Mouse (Mus musculus) hindbrain, embryonic 12.5 days (tissue): ENCODE data around the gene Klk1b5. TPM values are rescaled to one million over a fixed set of nuclear protein-coding genes. Genes with fewer than 3 reads are reported as not detected.
"Not testable (repeated sequence)": the region's sequence is repeated elsewhere in the genome, so short reads cannot be mapped to it uniquely, and the experiment has no call there.

Source experiments
- ATAC-seq: fragments of 200-750 bp; cut with Nextera tagmentation; 2 replicates; pipeline ENCODE4 v1.8.0; 2017; ENCODE audit warnings: moderate TSS enrichment; ENCODE audit not compliant: low FRiP score
- H3K27ac ChIP-seq: fragments of 300-500 bp; sonication (generic); 2 replicates; pipeline ENCODE4 v1.5.1; 2016; ENCODE audit warnings: mild to moderate bottlenecking
- H3K27me3 ChIP-seq: fragments of 300-500 bp; sonication (generic); 2 replicates; pipeline ENCODE4 v1.6.1; 2016; ENCODE audit warnings: mild to moderate bottlenecking
- H3K36me3 ChIP-seq: fragments of 300-500 bp; sonication (generic); 2 replicates; pipeline ENCODE4 v1.6.1; 2016; ENCODE audit warnings: mild to moderate bottlenecking
- H3K4me1 ChIP-seq: fragments of 300-500 bp; sonication (generic); 2 replicates; pipeline ENCODE4 v1.6.1; 2016
- H3K4me2 ChIP-seq: fragments of 300-500 bp; sonication (generic); replicated peaks from 2 replicates; pipeline ENCODE4 v1.6.1; 2016; ENCODE audit warnings: mild to moderate bottlenecking
- H3K4me3 ChIP-seq: fragments of 300-500 bp; sonication (generic); 2 replicates; pipeline ENCODE4 v1.5.1; 2016; ENCODE audit warnings: mild to moderate bottlenecking
- H3K9ac ChIP-seq: fragments of 300-500 bp; sonication (generic); 2 replicates; pipeline ENCODE4 v1.6.1; 2016; ENCODE audit warnings: mild to moderate bottlenecking, moderate library complexity
- H3K9me3 ChIP-seq: fragments of 300-500 bp; sonication (generic); replicated peaks from 2 replicates; pipeline ENCODE4 v1.6.1; 2016; ENCODE audit warnings: mild to moderate bottlenecking
- WGBS: fragments of 180-500 bp; shearing (Covaris S2); methylation state at CpG from one replicate; pipeline ENCODE4 v1.1.7; 2016; 5-methylcytosine and 5-hydroxymethylcytosine counted together
- polyA plus RNA-seq: library from polyadenylated mRNA; unstranded; fragments of >200 nt; fragmentation: Nextera tagmentation; extraction: Ambion mirVana; gene quantifications from 2 replicates; pipeline ENCODE4 v1.2.1, GENCODE M21; 2016

The Klk1b5 gene
- polyA plus RNA-seq, 1 experiment from 2014 or later = not detected

DNA sequence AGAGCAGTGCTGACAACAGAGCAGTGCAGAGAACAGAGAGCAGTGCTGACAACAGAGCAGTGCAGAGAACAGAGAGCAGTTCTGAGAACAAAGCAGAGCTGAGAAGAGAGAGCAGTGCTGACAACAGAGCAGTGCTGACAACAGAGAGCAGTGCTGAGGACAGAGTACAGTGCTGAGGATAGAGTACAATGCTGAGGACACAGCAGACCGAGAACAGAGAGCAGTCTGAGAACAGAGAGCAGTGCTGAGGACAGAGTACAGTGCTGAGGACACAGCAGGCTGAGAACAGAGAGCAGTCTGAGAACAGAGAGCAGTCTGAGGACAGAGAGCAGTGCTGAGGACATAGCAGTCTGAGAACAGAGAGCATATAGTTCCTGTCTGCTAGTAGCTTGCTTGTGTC, 25.0 kb downstream of the Klk1b5 start:
- Histone ChIP-seq H3K27me3 (no peaks in the 10 kb centered on the region), H3K4me2 (no peak overlapping the region), H3K4me3 (no peak overlapping the region), H3K4me1 (peaks cover 5% of the 10 kb centered on the region), H3K9ac (no peak overlapping the region), H3K27ac (no peak overlapping the region), H3K36me3 (no peaks in the 10 kb centered on the region), H3K9me3 (0 out of 2 replicates have a peak, but pooled peaks cover 2% of the 10 kb centered on the region)
- WGBS = 45% methylated on average over 1 of the region's 1 CpGs
- ATAC-seq = no peak

DNA sequence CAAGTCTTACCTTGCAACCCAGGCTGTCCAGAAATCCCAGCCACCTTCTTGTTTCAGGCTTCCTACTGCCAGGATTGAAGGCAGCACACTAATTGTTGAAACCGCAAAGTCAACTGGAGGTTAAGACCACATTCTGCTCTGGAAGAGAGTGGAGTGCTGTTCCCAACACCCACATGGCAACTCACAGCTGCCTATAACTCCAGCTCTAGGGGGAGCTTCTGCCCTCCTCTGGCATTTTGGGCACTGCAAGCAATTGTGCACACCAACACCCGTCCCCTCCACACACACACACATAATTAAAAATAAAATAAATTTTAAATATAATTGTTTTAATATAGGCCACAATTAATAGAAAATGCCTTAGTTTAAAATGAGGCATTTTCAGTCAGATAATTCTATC, 25.4 kb downstream of the Klk1b5 start:
- no peaks in the 10 kb centered on the region for H3K27me3 ChIP-seq
- H3K4me3 ChIP-seq = no peak overlapping the region
- ATAC-seq = no peak
- H3K4me2 ChIP-seq = no peak overlapping the region
- no peak overlapping the region for H3K9ac ChIP-seq
- WGBS = 66% methylated on average over 2 of the region's 2 CpGs
- H3K9me3 ChIP-seq = 0 out of 2 replicates have a peak, but pooled peaks cover 2% of the 10 kb centered on the region
- H3K36me3 ChIP-seq = no peaks in the 10 kb centered on the region
- no peak overlapping the region for H3K27ac ChIP-seq
- peaks cover 5% of the 10 kb centered on the region for H3K4me1 ChIP-seq

DNA sequence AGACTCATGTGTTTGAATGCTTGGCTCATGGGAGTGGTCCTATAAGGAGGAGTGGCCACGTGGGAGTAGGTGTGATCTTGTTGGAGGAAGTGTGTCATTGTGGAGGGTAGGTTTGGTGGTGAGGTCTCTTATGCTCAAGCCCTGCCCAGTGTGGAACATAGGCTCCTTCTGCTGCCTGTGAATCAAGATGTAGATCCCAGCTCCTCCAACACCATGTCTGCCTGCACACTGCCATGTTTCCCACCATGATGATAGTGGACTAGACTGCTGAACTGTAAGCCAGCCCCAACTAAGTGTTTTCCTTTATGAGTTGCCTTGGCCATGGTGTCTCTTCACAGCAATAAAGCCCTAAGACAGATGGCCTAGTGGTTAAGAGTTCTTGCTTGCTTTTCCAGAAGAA, 28.3 kb downstream of the Klk1b5 start:
- 40% methylated on average over 1 of the region's 1 CpGs for WGBS
- Histone ChIP-seq H3K4me2 (no peak overlapping the region), H3K4me1 (peaks cover 20% of the 10 kb centered on the region), H3K4me3 (no peak overlapping the region), H3K9me3 (0 out of 2 replicates have a peak, but pooled peaks cover 2% of the 10 kb centered on the region), H3K27me3 (no peaks in the 10 kb centered on the region), H3K36me3 (peaks cover 7% of the 10 kb centered on the region), H3K27ac (no peak overlapping the region), H3K9ac (no peak overlapping the region)
- no peak for ATAC-seq

DNA sequence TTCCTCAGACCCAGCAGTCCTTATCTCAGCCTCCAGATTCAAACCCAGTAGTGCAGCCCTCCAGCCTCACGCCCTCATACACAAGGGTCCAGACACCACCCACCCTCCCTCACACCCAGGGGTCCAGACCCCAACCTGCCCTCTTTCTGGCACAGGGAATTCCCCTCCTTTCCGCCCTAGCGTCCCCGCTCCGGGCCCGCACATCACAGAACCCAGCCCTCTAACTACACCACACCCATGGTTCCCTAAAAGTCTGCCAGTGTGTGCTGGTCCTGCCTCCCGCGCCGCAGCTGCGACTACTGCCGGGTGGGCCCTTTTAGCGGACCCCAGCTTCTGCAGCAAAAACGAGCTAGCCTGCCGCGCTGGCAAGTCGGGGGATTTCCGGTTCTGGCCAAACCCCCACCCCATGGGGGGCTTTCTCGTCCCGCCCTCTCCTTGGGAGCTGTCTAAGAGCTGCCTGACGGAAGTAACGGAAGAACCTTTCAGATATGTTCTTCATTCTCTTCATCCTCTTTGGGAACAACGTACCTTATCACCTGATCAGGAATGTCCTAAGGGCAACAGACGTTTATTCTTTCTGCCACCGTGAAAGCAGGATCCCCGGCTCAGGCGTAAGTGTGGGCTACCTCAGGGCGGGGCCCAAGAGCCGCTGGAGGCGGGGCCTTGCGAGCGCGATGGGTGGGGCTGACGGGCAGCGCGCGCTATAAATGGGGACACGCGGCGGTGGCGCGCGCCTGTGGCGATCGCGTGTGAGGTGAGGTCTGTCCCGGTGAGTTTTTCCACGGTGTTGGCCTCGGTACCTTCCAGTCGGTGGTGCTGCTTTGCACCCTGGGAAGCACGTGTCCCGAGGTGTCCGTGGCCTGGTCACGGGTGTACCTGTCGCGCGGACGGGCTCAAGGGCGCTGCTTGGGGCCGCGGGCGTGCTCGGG, 30.6 kb downstream of the Klk1b5 start, which contains the start of the genes 1700028J19Rik and 2410002F23Rik:
TSS of gene 1700028J19Rik (minus strand) at position 641 of the 929 bp plus-strand sequence.
TSS of gene 2410002F23Rik (plus strand) at position 668 of the 929 bp plus-strand sequence.
- ATAC-seq = peak; percentile 87
- Histone ChIP-seq H3K4me2 (peak within 1 kb of the TSS; percentile 78), H3K4me1 (peaks cover 26% of the 10 kb centered on the region), H3K36me3 (peaks cover 29% of the 10 kb centered on the region), H3K9ac (peak within 1 kb of the TSS; percentile 92), H3K9me3 (0 out of 2 replicates have a peak, but pooled peaks cover 2% of the 10 kb centered on the region), H3K4me3 (peak within 1 kb of the TSS; percentile 88), H3K27me3 (no peaks in the 10 kb centered on the region), H3K27ac (peak within 1 kb of the TSS; percentile 92)
- under 1% methylated on average over 62 of the region's 62 CpGs for WGBS

DNA sequence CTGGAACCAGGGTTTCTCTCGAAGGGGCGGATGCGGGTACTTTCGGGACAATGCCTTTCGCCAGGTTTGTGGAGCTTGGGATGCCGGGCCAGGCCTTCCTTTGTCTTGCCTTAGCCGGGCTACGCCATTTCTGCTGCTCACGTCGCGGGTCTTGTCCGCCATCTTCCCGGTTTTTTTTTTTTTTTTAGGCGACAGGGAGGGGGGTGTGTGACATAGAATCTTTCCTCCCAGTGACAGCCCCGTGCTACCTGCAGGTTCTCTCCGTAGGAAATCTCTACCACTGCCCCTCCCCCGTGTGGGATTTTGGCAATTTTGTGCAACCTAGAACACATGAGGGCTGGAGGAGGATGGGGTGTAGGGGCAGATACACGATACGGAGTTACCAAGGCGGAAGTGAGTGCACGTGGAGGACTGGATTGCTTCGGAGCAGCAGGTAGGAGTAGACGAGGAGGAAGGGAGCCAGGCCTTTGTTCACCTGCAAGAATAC, 31.3 kb downstream of the Klk1b5 start:
- Histone ChIP-seq H3K4me1 (peaks cover 26% of the 10 kb centered on the region), H3K4me2 (peak overlapping the region; percentile 78), H3K36me3 (peaks cover 33% of the 10 kb centered on the region), H3K4me3 (peak overlapping the region; percentile 88), H3K27ac (peak overlapping the region; percentile 92), H3K27me3 (no peaks in the 10 kb centered on the region), H3K9me3 (0 out of 2 replicates have a peak, but pooled peaks cover 2% of the 10 kb centered on the region), H3K9ac (peak overlapping the region; percentile 92)
- ATAC-seq = peak; percentile 32; the same call in 1 of the 2 replicates
- 0% methylated on average over 23 of the region's 23 CpGs for WGBS

DNA sequence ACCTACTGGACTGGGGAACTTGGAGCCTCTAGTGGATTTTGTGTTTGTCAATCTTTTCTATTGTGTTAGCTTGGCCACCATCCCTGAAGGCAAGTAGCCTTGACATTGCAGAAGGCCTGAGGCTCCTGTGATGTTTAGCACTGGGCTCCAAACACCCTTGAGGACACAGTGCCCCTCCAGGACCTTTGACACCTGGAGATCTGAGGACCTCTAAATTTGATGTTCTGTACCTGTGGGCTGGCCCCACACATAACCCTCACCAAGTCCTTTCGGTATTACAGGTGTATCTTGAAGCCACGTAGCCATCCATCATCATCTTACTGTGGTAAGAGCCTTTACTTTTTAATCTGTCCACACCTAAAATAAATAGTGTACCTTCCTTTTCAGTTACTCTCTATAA, 32.2 kb downstream of the Klk1b5 start:
- Histone ChIP-seq H3K4me2 (peak overlapping the region; percentile 78), H3K36me3 (peaks cover 43% of the 10 kb centered on the region), H3K27me3 (no peaks in the 10 kb centered on the region), H3K9ac (peak overlapping the region; percentile 92), H3K27ac (no peak overlapping the region), H3K9me3 (0 out of 2 replicates have a peak, but pooled peaks cover 2% of the 10 kb centered on the region), H3K4me3 (peak overlapping the region; percentile 88), H3K4me1 (peaks cover 26% of the 10 kb centered on the region)
- ATAC-seq = no peak
- 96% methylated on average over 2 of the region's 2 CpGs for WGBS

DNA sequence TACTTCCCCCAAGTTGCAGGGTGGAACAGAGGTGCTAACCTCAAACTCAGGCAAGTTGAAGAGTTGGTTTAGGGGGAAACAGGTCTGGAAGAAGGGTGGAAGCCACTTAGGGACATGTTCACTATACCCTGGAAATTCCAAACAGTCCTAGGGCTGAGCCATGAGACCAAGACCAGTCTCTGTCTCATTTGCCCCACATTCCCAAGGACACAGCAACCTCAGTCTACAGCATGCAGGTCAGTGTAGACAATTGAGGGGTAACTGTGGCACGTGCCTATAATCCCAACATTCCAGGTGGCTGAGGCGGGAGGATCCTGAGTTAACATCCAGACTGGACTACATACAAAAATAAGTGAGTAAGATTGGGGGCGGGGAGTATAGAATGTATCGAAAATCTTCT, 33.5 kb downstream of the Klk1b5 start:
- 90% methylated on average over 4 of the region's 4 CpGs for WGBS
- H3K9ac ChIP-seq = no peak overlapping the region
- H3K4me1 ChIP-seq = peaks cover 26% of the 10 kb centered on the region
- no peaks in the 10 kb centered on the region for H3K27me3 ChIP-seq
- no peak overlapping the region for H3K27ac ChIP-seq
- H3K4me2 ChIP-seq = no peak overlapping the region
- no peak for ATAC-seq
- no peak overlapping the region for H3K4me3 ChIP-seq
- H3K9me3 ChIP-seq = no peaks in the 10 kb centered on the region
- H3K36me3 ChIP-seq = peaks cover 53% of the 10 kb centered on the region

DNA sequence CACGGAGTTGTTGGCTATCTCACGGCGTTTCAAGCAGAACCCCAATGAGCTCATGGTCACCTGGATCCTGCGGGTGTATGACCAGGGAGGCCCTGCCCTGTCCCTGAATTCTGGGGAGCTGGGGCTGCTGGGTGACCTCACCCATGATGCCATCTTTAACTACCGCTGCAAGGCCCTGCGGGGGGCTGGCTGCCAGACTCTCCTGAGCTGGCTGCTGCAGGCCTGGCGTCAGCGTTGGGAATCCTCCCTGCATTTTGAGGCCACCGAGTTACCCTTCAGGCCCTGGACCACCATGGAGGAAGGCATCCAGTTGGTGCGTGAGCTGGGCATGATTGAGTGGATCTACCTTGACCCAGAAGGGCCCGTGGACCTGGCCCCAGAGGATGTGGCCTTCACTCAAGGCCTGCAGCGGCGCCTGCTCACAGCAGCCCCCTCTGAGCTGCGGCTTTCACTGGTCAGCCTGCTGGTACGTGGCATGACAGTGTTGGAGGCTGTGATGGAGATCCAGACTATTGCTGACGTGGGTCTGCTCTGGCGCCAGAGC, 35.1 kb downstream of the Klk1b5 start:
- not testable (repeated sequence) for H3K4me3 ChIP-seq, H3K27ac ChIP-seq, H3K9me3 ChIP-seq, ATAC-seq, H3K9ac ChIP-seq, H3K4me2 ChIP-seq, H3K27me3 ChIP-seq
- Histone ChIP-seq H3K36me3 (peaks cover 59% of the 10 kb centered on the region), H3K4me1 (peaks cover 21% of the 10 kb centered on the region)
- WGBS = 90% methylated on average over 17 of the region's 17 CpGs

DNA sequence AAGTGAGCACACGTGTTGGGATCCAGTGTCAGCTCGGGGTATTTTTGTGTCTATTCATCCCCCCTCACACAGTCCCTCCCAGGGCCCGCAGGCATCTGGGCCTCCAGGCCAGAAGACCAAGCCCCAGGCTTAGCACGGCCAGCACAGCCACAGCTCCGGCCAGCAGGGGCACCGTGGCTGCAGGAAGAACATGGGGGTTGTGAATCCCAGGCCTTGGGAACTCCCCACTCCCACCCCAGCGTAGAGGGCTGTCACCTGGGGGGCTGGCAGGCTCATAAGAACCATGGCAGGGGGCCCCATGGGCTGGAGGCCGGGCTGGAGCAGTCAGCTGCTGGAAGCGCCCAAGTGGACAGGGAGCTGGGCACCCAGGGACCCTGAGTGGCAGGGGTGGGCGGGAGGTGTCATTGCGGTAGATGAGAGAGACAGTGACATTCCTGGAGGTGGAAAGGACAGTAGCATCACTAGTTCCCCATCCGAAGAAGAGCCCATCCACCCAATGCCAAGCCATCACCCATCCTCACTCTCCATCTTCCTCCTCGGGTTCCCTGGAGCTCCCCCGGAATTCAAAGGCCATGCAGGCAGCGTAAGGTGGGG, 37.4 kb downstream of the Klk1b5 start:
- Histone ChIP-seq H3K27ac (no peak overlapping the region), H3K4me2 (no peak overlapping the region), H3K4me3 (no peak overlapping the region), H3K4me1 (peaks cover 14% of the 10 kb centered on the region), H3K27me3 (no peaks in the 10 kb centered on the region), H3K9me3 (no peaks in the 10 kb centered on the region), H3K36me3 (peaks cover 59% of the 10 kb centered on the region), H3K9ac (no peak overlapping the region)
- WGBS = 60% methylated on average over 15 of the region's 15 CpGs
- ATAC-seq = 0 out of 2 replicates have a peak, but pooled peaks have one; percentile 14

DNA sequence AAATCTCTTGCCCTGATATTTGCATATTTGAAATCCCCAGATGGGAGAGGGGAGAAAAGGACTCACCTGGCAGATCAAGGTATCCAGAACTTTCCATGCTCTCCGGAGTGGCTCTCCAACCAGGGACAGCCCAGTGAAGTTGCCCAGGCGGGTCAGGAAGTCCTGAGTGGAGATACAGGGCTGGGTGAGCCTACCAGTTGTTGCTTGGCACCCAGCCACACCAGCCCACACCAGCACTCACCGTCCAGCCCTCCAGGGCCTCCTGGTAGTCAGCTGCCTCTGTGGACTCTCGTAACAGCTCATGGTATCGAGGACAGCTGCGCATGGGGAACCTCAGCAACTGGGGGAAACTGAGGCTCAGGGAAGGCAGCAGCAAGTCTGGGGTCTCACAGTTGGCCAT, 39.2 kb downstream of the Klk1b5 start:
- H3K9ac ChIP-seq = no peak overlapping the region
- H3K4me1 ChIP-seq = no peaks in the 10 kb centered on the region
- H3K4me3 ChIP-seq = no peak overlapping the region
- H3K27ac ChIP-seq = no peak overlapping the region
- H3K4me2 ChIP-seq = no peak overlapping the region
- no peaks in the 10 kb centered on the region for H3K27me3 ChIP-seq
- 92% methylated on average over 6 of the region's 6 CpGs for WGBS
- peaks cover 43% of the 10 kb centered on the region for H3K36me3 ChIP-seq
- ATAC-seq = no peak
- no peaks in the 10 kb centered on the region for H3K9me3 ChIP-seq

DNA sequence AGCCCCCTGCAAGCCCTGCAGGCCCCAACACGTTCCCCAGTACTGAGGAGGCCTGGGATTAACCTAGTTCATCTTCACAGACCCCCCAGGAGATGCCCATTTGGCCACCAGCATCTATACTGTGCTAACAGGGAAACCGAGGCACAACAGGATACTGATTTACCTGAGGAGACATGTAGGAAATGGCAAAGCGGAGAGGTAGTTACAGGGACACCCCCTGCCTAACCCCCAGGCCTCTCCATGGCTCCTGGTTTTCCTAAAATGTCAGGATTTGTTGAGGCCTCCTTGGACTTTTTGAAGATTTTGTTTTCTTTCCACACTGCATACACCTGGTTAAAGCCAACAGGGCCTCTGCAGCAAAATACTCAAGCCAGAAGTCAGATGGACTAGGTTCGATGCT, 41.5 kb downstream of the Klk1b5 start, which contains the start of gene Acp4:
TSS of gene Acp4 (minus strand) at position 101 of the 400 bp plus-strand sequence.
- no peak for ATAC-seq

DNA sequence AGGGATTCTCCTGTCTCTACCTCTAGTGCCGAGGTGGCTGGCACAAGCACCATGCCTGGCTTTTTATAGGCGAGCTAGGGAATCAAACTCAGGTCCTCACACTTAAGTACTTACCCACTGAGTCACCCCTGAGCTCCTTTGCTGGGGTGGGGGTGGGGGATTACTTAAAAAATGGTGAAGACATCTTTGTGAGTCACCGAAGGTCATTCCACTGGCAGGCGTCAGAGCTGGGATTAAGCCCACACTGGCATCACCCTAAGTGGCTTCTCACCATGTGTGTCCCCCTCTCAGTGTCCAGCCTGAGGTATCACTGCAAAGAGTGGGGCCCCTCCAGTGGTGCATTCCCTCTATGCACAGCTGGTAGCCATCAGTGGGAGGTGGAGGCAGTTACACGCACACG, 44.7 kb downstream of the Klk1b5 start:
- no peaks in the 10 kb centered on the region for H3K36me3 ChIP-seq
- H3K9ac ChIP-seq = no peak overlapping the region
- no peaks in the 10 kb centered on the region for H3K9me3 ChIP-seq
- peaks cover 5% of the 10 kb centered on the region; the same call in 1 of the 2 replicates for H3K4me1 ChIP-seq
- no peak for ATAC-seq
- WGBS = 80% methylated on average over 6 of the region's 6 CpGs
- H3K4me2 ChIP-seq = no peak overlapping the region
- H3K27ac ChIP-seq = no peak overlapping the region
- H3K4me3 ChIP-seq = no peak overlapping the region
- peaks cover 19% of the 10 kb centered on the region for H3K27me3 ChIP-seq

More for the DNA sequence above, 41.5 kb downstream of the Klk1b5 start, which contains the start of gene Acp4:
- Histone ChIP-seq H3K9me3 (no peaks in the 10 kb centered on the region), H3K36me3 (peaks cover 23% of the 10 kb centered on the region), H3K9ac (no peak within 1 kb of the TSS), H3K4me3 (no peak within 1 kb of the TSS), H3K27me3 (peaks cover 14% of the 10 kb centered on the region), H3K27ac (no peak within 1 kb of the TSS), H3K4me1 (no peaks in the 10 kb centered on the region), H3K4me2 (no peak within 1 kb of the TSS)
- WGBS = 80% methylated on average over 4 of the region's 4 CpGs
